Mouse (Mus musculus): ENCODE data around the gene Myh1. TPM values are rescaled to one million over a fixed set of nuclear protein-coding genes. Genes with fewer than 3 reads are reported as not detected.

Gene Myh1
- total and polyA plus RNA-seq, 3 experiments: not detected

DNA sequence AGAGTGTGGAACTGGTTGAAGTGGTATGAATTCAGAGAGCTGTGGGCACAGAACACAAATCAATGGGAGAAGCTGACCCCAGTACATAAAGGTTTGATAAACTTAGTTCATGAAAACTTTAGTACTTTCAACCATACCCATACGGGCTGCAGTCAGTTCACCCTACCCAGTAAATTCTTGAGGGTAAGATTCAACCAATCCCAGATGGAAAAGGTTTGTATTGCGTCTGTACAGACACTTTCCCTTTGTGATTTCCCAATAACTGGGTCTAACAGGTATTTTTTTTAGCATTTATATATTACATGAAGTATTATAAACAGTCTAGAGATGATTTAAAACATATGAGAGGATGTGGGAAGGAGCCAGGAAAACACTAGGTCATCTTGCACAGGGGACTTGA, 44.2 kb upstream of the Myh1 start:
- H3K27me3 ChIP-seq (ENCODE audit: control insufficient read depth, insufficient read depth, low read length): no peaks in the 10 kb centered on the region
- H3K9ac ChIP-seq (ENCODE audit: low read depth, low read length): no peak overlapping the region
- intact Hi-C loops (cut with DNase I): no loop called here
- no peaks in the 10 kb centered on the region for H3K36me3 ChIP-seq (ENCODE audit: control insufficient read depth, insufficient read depth, low read length)
- no peak for DNase-seq
- no peaks in the 10 kb centered on the region for H3K4me1 ChIP-seq (ENCODE audit: control insufficient read depth, insufficient read depth, low read length)
- no peak overlapping the region for H3K4me3 ChIP-seq
- 85% methylated on average over 2 of the region's 2 CpGs for WGBS
- H3K27ac ChIP-seq: no peak overlapping the region
- H3K79me2 ChIP-seq (replicated peaks; ENCODE audit: control insufficient read depth, insufficient read depth, low read length): no peaks in the 10 kb centered on the region
- TF ChIP-seq CTCF (IDR thresholded peaks at IDR 0.05): no peak
- TF ChIP-seq POLR2A (IDR thresholded peaks at IDR 0.05; ENCODE audit: insufficient read depth, low read depth, low read length): no peak
- no peak for TF ChIP-seq EP300 (IDR thresholded peaks at IDR 0.05; ENCODE audit: insufficient read depth, low read depth, low read length)

GRCm38 (mm10) chr11:67160131-67160530, 39.7 kb upstream of the Myh1 start:
- Histone ChIP-seq H3K4me1 (ENCODE audit: control insufficient read depth, insufficient read depth, low read length) (no peaks in the 10 kb centered on the region), H3K4me3 (no peak overlapping the region), H3K36me3 (ENCODE audit: control insufficient read depth, insufficient read depth, low read length) (no peaks in the 10 kb centered on the region), H3K9ac (ENCODE audit: low read depth, low read length) (no peak overlapping the region), H3K27me3 (ENCODE audit: control insufficient read depth, insufficient read depth, low read length) (no peaks in the 10 kb centered on the region), H3K79me2 (replicated peaks; ENCODE audit: control insufficient read depth, insufficient read depth, low read length) (no peaks in the 10 kb centered on the region), H3K27ac (no peak overlapping the region)
- no peak for TF ChIP-seq CTCF (IDR thresholded peaks at IDR 0.05)
- TF ChIP-seq POLR2A (IDR thresholded peaks at IDR 0.05; ENCODE audit: insufficient read depth, low read depth, low read length): no peak
- TF ChIP-seq EP300 (IDR thresholded peaks at IDR 0.05; ENCODE audit: insufficient read depth, low read depth, low read length): no peak
- 88% methylated on average over 3 of the region's 3 CpGs for WGBS
- DNase-seq: no peak
- intact Hi-C loops (cut with DNase I): no loop called here

- H3K36me3 ChIP-seq (ENCODE audit: control insufficient read depth, insufficient read depth, low read length): no peaks in the 10 kb centered on the region
- no peak overlapping the region for H3K9ac ChIP-seq (ENCODE audit: low read depth, low read length)
- no peak overlapping the region for H3K4me3 ChIP-seq
- no peaks in the 10 kb centered on the region for H3K27me3 ChIP-seq (ENCODE audit: control insufficient read depth, insufficient read depth, low read length)
- DNase-seq: no peak
- intact Hi-C loops (cut with DNase I): no loop called here
- H3K27ac ChIP-seq: no peak overlapping the region
- no peaks in the 10 kb centered on the region for H3K4me1 ChIP-seq (ENCODE audit: control insufficient read depth, insufficient read depth, low read length)
- TF ChIP-seq EP300 (IDR thresholded peaks at IDR 0.05; ENCODE audit: insufficient read depth, low read depth, low read length): no peak
- no peak for TF ChIP-seq POLR2A (IDR thresholded peaks at IDR 0.05; ENCODE audit: insufficient read depth, low read depth, low read length)
- no peak for TF ChIP-seq CTCF (IDR thresholded peaks at IDR 0.05)
- 68% methylated on average over 4 of the region's 4 CpGs for WGBS
- H3K79me2 ChIP-seq (replicated peaks; ENCODE audit: control insufficient read depth, insufficient read depth, low read length): no peaks in the 10 kb centered on the region
Measured at GRCm38 (mm10) chr11:67163701-67164100, 36.2 kb upstream of the Myh1 start.

DNA sequence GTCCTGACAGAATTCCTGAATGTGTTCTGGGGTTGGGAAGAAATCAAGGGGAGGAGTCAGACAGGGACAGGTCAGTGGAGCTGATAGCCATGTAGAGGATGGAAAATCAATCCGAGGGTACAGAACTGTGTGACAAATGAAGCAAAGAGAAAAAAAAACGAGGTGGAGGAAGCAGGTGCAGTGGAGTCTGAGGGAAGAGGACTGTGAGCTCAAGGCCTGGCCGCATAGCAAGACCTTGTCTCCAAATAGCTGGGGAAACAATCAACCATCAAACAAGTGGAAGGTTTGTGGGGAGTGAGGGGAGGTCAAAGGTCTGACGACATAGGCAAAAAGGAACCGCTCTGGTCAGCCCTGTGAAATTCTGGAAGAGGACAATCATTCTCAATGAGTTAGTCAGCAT, 35.0 kb upstream of the Myh1 start:
- 49% methylated on average over 5 of the region's 5 CpGs for WGBS
- H3K27ac ChIP-seq: no peak overlapping the region
- H3K27me3 ChIP-seq (ENCODE audit: control insufficient read depth, insufficient read depth, low read length): no peaks in the 10 kb centered on the region
- H3K9ac ChIP-seq (ENCODE audit: low read depth, low read length): no peak overlapping the region
- no peaks in the 10 kb centered on the region for H3K79me2 ChIP-seq (replicated peaks; ENCODE audit: control insufficient read depth, insufficient read depth, low read length)
- DNase-seq: no peak
- H3K4me1 ChIP-seq (ENCODE audit: control insufficient read depth, insufficient read depth, low read length): no peaks in the 10 kb centered on the region
- no peak overlapping the region for H3K4me3 ChIP-seq
- TF ChIP-seq CTCF (IDR thresholded peaks at IDR 0.05): no peak
- TF ChIP-seq POLR2A (IDR thresholded peaks at IDR 0.05; ENCODE audit: insufficient read depth, low read depth, low read length): no peak
- TF ChIP-seq EP300 (IDR thresholded peaks at IDR 0.05; ENCODE audit: insufficient read depth, low read depth, low read length): no peak
- intact Hi-C loops (cut with DNase I): no loop called here
- H3K36me3 ChIP-seq (ENCODE audit: control insufficient read depth, insufficient read depth, low read length): no peaks in the 10 kb centered on the region

DNA sequence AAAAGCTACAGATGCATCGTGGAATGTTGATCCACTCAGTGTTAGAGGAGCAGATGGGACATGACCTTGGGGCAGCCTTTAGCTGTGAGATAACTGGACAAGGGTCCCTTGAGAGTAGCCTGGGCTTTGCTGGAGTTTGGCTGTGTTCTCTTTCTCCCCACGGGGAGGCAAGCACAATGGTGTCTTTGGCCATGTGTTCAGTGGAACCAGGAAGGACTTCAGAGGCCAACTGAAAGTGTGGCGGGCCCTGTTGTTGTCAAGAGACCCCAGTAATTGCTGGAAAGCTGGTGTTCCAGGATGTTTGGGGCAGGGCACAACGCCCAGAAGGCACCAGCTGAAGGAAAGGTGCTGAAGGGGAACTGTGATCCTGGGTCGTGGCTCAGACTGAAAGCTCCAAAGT, 30.6 kb upstream of the Myh1 start:
- Histone ChIP-seq H3K27ac (no peak overlapping the region), H3K36me3 (ENCODE audit: control insufficient read depth, insufficient read depth, low read length) (no peaks in the 10 kb centered on the region), H3K27me3 (ENCODE audit: control insufficient read depth, insufficient read depth, low read length) (no peaks in the 10 kb centered on the region), H3K4me1 (ENCODE audit: control insufficient read depth, insufficient read depth, low read length) (no peaks in the 10 kb centered on the region), H3K4me3 (no peak overlapping the region), H3K79me2 (replicated peaks; ENCODE audit: control insufficient read depth, insufficient read depth, low read length) (no peaks in the 10 kb centered on the region), H3K9ac (ENCODE audit: low read depth, low read length) (no peak overlapping the region)
- no peak for DNase-seq
- TF ChIP-seq CTCF (IDR thresholded peaks at IDR 0.05) (no peak), EP300 (IDR thresholded peaks at IDR 0.05; ENCODE audit: insufficient read depth, low read depth, low read length) (no peak), POLR2A (IDR thresholded peaks at IDR 0.05; ENCODE audit: insufficient read depth, low read depth, low read length) (no peak)
- intact Hi-C loops (cut with DNase I): no loop called here
- 40% methylated on average over 5 of the region's 5 CpGs for WGBS

GRCm38 (mm10) chr11:67170727-67171126, 29.1 kb upstream of the Myh1 start, which contains the start of gene Myh2:
TSS of gene Myh2 (plus strand) at chr11:67171027.
- H3K79me2 ChIP-seq (replicated peaks; ENCODE audit: control insufficient read depth, insufficient read depth, low read length): no peaks in the 10 kb centered on the region
- H3K36me3 ChIP-seq (ENCODE audit: control insufficient read depth, insufficient read depth, low read length): no peaks in the 10 kb centered on the region
- no peaks in the 10 kb centered on the region for H3K27me3 ChIP-seq (ENCODE audit: control insufficient read depth, insufficient read depth, low read length)
- H3K9ac ChIP-seq (ENCODE audit: low read depth, low read length): no peak within 1 kb of the TSS
- H3K4me1 ChIP-seq (ENCODE audit: control insufficient read depth, insufficient read depth, low read length): no peaks in the 10 kb centered on the region
- intact Hi-C loops (cut with DNase I): no loop called here
- TF ChIP-seq CTCF (IDR thresholded peaks at IDR 0.05) (no peak), POLR2A (IDR thresholded peaks at IDR 0.05; ENCODE audit: insufficient read depth, low read depth, low read length) (no peak), EP300 (IDR thresholded peaks at IDR 0.05; ENCODE audit: insufficient read depth, low read depth, low read length) (no peak)
- no peak within 1 kb of the TSS for H3K4me3 ChIP-seq
- DNase-seq: no peak
- no peak within 1 kb of the TSS for H3K27ac ChIP-seq
- WGBS: 82% methylated on average over 14 of the region's 14 CpGs
